Mouse (Mus musculus) cerebellum, adult 2 months (tissue): Measurements from ENCODE around the gene R3hdml.

Source experiments
- CTCF ChIP-seq: fragments of 200-500 bp; IDR thresholded peaks from 2 replicates; pipeline ENCODE4 v1.5.1; 2011; ENCODE audit warnings: low read depth, mild to moderate bottlenecking, control low read depth, low read length, moderate library complexity, borderline replicate concordance; ENCODE audit not compliant: insufficient read depth
- POLR2A ChIP-seq: fragments of 200-500 bp; IDR thresholded peaks from 2 replicates; pipeline ENCODE4 v1.6.1; 2011; ENCODE audit warnings: low read length, control low read depth, borderline replicate concordance; ENCODE audit not compliant: insufficient read depth

DNA sequence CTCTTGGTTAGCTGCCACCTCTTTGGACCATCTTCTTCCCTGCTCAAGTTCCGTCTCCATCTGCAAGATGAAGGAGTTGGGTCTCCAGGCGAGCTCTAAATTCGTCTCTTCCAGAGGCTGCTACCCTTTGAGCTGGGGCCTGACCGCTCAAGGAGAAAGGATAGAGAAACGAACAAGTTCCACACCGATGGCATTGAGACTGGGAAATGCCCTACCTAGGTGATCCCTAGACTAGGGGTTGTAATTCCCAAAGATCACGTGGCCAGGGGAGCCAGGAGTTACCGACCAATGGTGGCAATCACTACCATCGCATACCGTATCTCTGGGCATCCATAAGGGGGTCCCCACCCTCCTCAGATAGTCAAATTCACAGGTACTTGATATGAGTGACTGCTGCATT lies 50.6 kb downstream of the R3hdml start:
- TF ChIP-seq CTCF (no peak), POLR2A (no peak)
